Mouse (Mus musculus) olfactory bulb, adult 2 months (tissue): Measurements from ENCODE around the gene Wfdc10.

Experiments
- CTCF ChIP-seq: fragments of 200-500 bp; IDR thresholded peaks from 2 replicates; pipeline ENCODE4 v1.5.1; 2012; ENCODE audit warnings: low read depth, mild to moderate bottlenecking, low read length, moderate library complexity; ENCODE audit not compliant: insufficient read depth
- POLR2A ChIP-seq: fragments of 200-500 bp; IDR thresholded peaks from 2 replicates; pipeline ENCODE4 v1.6.1; 2012; ENCODE audit warnings: mild to moderate bottlenecking, low read depth, low read length, moderate library complexity; ENCODE audit not compliant: insufficient read depth

- TF ChIP-seq CTCF (no peak), POLR2A (no peak)
These were observed 49.5 kb downstream of the Wfdc10 start for GRCm38 (mm10) chr2:164705328-164705727.
